Mouse (Mus musculus): ENCODE results near the gene Selenbp2.
"Not testable (repeated sequence)": the region's sequence is repeated elsewhere in the genome, so short reads cannot be mapped to it uniquely, and the experiment has no call there.

GRCm38 (mm10) chr3:94675101-94675500 is 18.3 kb upstream of the Selenbp2 start:
- TF ChIP-seq NRF1 (IDR thresholded peaks at IDR 0.05; ENCODE audit: low read depth, low read length); POLR2A (IDR thresholded peaks at IDR 0.05; ENCODE audit: low read depth, low read length); PAX5 (IDR thresholded peaks at IDR 0.05; ENCODE audit: low read length); CTCF (conservative IDR thresholded peaks at IDR 0.05 in 1 of 2, IDR thresholded peaks at IDR 0.05 in 1 of 2; ENCODE audit: low read depth in 2 of 2, low read length in 2 of 2); MEF2A (IDR thresholded peaks at IDR 0.05; ENCODE audit: borderline replicate concordance, low read depth, low read length); EP300 (IDR thresholded peaks at IDR 0.05; ENCODE audit: low read length); NELFE (IDR thresholded peaks at IDR 0.05; ENCODE audit: low read depth, low read length); BHLHE40 (IDR thresholded peaks at IDR 0.05; ENCODE audit: low read depth, low read length); TBP (conservative IDR thresholded peaks at IDR 0.05; ENCODE audit: low read depth, low read length): not testable (repeated sequence)

All from CH12.LX (cell line).